Mouse (Mus musculus) intestine, postnatal 0 days (tissue): ENCODE data around the gene Wdtc1. TPM values are rescaled to one million over a fixed set of nuclear protein-coding genes. Genes with fewer than 3 reads are reported as not detected.

Source experiments
- ATAC-seq: fragments of 200-750 bp; cut with Nextera tagmentation; 2 replicates; pipeline ENCODE4 v1.8.0; 2017; ENCODE audit warnings: mild to moderate bottlenecking, moderate TSS enrichment, moderate library complexity
- H3K27ac ChIP-seq: fragments of 300-500 bp; sonication (generic); 2 replicates; pipeline ENCODE4 v1.5.1; 2014; ENCODE audit warnings: mild to moderate bottlenecking, low read depth, low read length, moderate library complexity
- H3K27me3 ChIP-seq: fragments of 300-500 bp; sonication (generic); replicated peaks from 2 replicates; pipeline ENCODE4 v1.6.1; 2014; ENCODE audit warnings: low read length, mixed read lengths; ENCODE audit not compliant: control insufficient read depth, insufficient read depth
- H3K36me3 ChIP-seq: fragments of 300-500 bp; sonication (generic); 2 replicates; pipeline ENCODE4 v1.6.1; 2014; ENCODE audit warnings: mild to moderate bottlenecking, moderate library complexity; ENCODE audit not compliant: control insufficient read depth, insufficient read depth
- H3K4me1 ChIP-seq: fragments of 300-500 bp; sonication (generic); replicated peaks from 2 replicates; pipeline ENCODE4 v1.6.1; 2014; ENCODE audit warnings: antibody characterized with exemption, low read length, mixed read lengths; ENCODE audit not compliant: control insufficient read depth, insufficient read depth
- H3K4me2 ChIP-seq: fragments of 300-500 bp; sonication (generic); replicated peaks from 2 replicates; pipeline ENCODE4 v1.6.1; 2014; ENCODE audit warnings: low read depth, mild to moderate bottlenecking, moderate library complexity
- H3K4me3 ChIP-seq: fragments of 300-500 bp; sonication (generic); 2 replicates; pipeline ENCODE4 v1.5.1; 2014; ENCODE audit warnings: low read depth, low read length
- H3K9ac ChIP-seq: fragments of 300-500 bp; sonication (generic); 2 replicates; pipeline ENCODE4 v1.6.1; 2014; ENCODE audit warnings: mild to moderate bottlenecking, low read depth, low read length
- H3K9me3 ChIP-seq: fragments of 300-500 bp; sonication (generic); 2 replicates; pipeline ENCODE4 v1.6.1; 2016; ENCODE audit warnings: mixed run types; ENCODE audit not compliant: control insufficient read depth
- CTCF ChIP-seq: sonication (generic); IDR thresholded peaks from 2 replicates; pipeline ENCODE4 v1.5.1; 2016; ENCODE audit warnings: low read depth, mild to moderate bottlenecking, control low read depth, antibody characterized with exemption, moderate library complexity
- WGBS: fragments of 180-500 bp; shearing (Covaris S2); extraction: QIAGEN DNeasy Blood & Tissue Kit; methylation state at CpG from one replicate; pipeline ENCODE4 v1.1.7; 2014; 5-methylcytosine and 5-hydroxymethylcytosine counted together
- polyA plus RNA-seq: library from polyadenylated mRNA; unstranded; fragments of >200 nt; fragmentation: Nextera tagmentation; extraction: Ambion mirVana; gene quantifications from 2 replicates; pipeline ENCODE4 v1.2.1, GENCODE M21; 2015

Wdtc1 gene
- polyA plus RNA-seq, 1 experiment from 2014 or later, result 7.2 TPM

- no peaks in the 10 kb centered on the region for H3K27me3 ChIP-seq
- H3K9ac ChIP-seq, result peak overlapping the region; percentile 71
- ATAC-seq, result no peak
- H3K9me3 ChIP-seq, result no peaks in the 10 kb centered on the region
- peak overlapping the region; percentile 97 for H3K4me2 ChIP-seq
- H3K27ac ChIP-seq, result no peak overlapping the region
- peak overlapping the region; percentile 84 for H3K4me3 ChIP-seq
- H3K36me3 ChIP-seq, result no peaks in the 10 kb centered on the region
- 10% methylated on average over 14 of the region's 14 CpGs for WGBS
- H3K4me1 ChIP-seq, result no peaks in the 10 kb centered on the region
- TF ChIP-seq CTCF, result no peak
Measured at GRCm38 (mm10) chr4:133337833-133338520, 15.3 kb downstream of the Wdtc1 start.

- no peak for ATAC-seq
- Histone ChIP-seq H3K27ac (no peak overlapping the region), H3K9ac (no peak overlapping the region), H3K4me3 (no peak overlapping the region), H3K36me3 (no peaks in the 10 kb centered on the region), H3K4me2 (no peak overlapping the region), H3K9me3 (no peaks in the 10 kb centered on the region), H3K27me3 (no peaks in the 10 kb centered on the region), H3K4me1 (no peaks in the 10 kb centered on the region)
- WGBS, result 57% methylated on average over 6 of the region's 6 CpGs
- no peak for TF ChIP-seq CTCF
Measured at GRCm38 (mm10) chr4:133333306-133333705, 20.0 kb downstream of the Wdtc1 start.

GRCm38 (mm10) chr4:133330296-133330695 is 23.0 kb downstream of the Wdtc1 start:
- no peaks in the 10 kb centered on the region for H3K36me3 ChIP-seq
- H3K9ac ChIP-seq, result no peak overlapping the region
- no peak overlapping the region for H3K4me3 ChIP-seq
- no peak for TF ChIP-seq CTCF
- 68% methylated on average over 4 of the region's 4 CpGs for WGBS
- no peak overlapping the region for H3K27ac ChIP-seq
- H3K9me3 ChIP-seq, result no peaks in the 10 kb centered on the region
- no peaks in the 10 kb centered on the region for H3K27me3 ChIP-seq
- no peak; the same call in 1 of the 2 replicates for ATAC-seq
- H3K4me2 ChIP-seq, result no peak overlapping the region
- H3K4me1 ChIP-seq, result no peaks in the 10 kb centered on the region

GRCm38 (mm10) chr4:133328129-133328528 is 25.2 kb downstream of the Wdtc1 start:
- no peaks in the 10 kb centered on the region for H3K9me3 ChIP-seq
- WGBS, result 55% methylated on average over 7 of the region's 7 CpGs
- no peak overlapping the region for H3K4me2 ChIP-seq
- H3K27ac ChIP-seq, result no peak overlapping the region
- no peaks in the 10 kb centered on the region for H3K27me3 ChIP-seq
- no peak overlapping the region for H3K9ac ChIP-seq
- H3K4me1 ChIP-seq, result no peaks in the 10 kb centered on the region
- TF ChIP-seq CTCF, result no peak
- no peak for ATAC-seq
- no peak overlapping the region for H3K4me3 ChIP-seq
- 0 out of 2 replicates have a peak, but pooled peaks cover 5% of the 10 kb centered on the region for H3K36me3 ChIP-seq

GRCm38 (mm10) chr4:133319667-133320066 is 33.6 kb downstream of the Wdtc1 start:
- H3K4me2 ChIP-seq, result no peak overlapping the region
- no peaks in the 10 kb centered on the region for H3K9me3 ChIP-seq
- no peak overlapping the region for H3K4me3 ChIP-seq
- WGBS, result 93% methylated on average over 3 of the region's 3 CpGs
- H3K36me3 ChIP-seq, result peaks cover 18% of the 10 kb centered on the region
- no peaks in the 10 kb centered on the region; the same call in 1 of the 2 replicates for H3K4me1 ChIP-seq
- ATAC-seq, result no peak
- H3K27ac ChIP-seq, result no peak overlapping the region
- no peak for TF ChIP-seq CTCF
- no peak overlapping the region for H3K9ac ChIP-seq
- H3K27me3 ChIP-seq, result no peaks in the 10 kb centered on the region

- H3K9me3 ChIP-seq, result no peaks in the 10 kb centered on the region
- H3K4me2 ChIP-seq, result no peak overlapping the region
- H3K27me3 ChIP-seq, result no peaks in the 10 kb centered on the region
- no peak for ATAC-seq
- H3K27ac ChIP-seq, result no peak overlapping the region
- no peak for TF ChIP-seq CTCF
- no peaks in the 10 kb centered on the region; the same call in 1 of the 2 replicates for H3K4me1 ChIP-seq
- H3K36me3 ChIP-seq, result peaks cover 6% of the 10 kb centered on the region
- H3K4me3 ChIP-seq, result no peak overlapping the region
- H3K9ac ChIP-seq, result no peak overlapping the region
- 84% methylated on average over 5 of the region's 5 CpGs for WGBS
Measured at GRCm38 (mm10) chr4:133315991-133316390, 37.3 kb downstream of the Wdtc1 start.

- peak; percentile 55 for ATAC-seq
- 50% methylated on average over 8 of the region's 8 CpGs for WGBS
- H3K9ac ChIP-seq, result no peak overlapping the region
Measured at GRCm38 (mm10) chr4:133314896-133315295, 38.4 kb downstream of the Wdtc1 start.

More at GRCm38 (mm10) chr4:133314896-133315295, 38.4 kb downstream of the Wdtc1 start:
- H3K27ac ChIP-seq, result no peak overlapping the region; the same call in 1 of the 2 replicates
- H3K4me1 ChIP-seq, result no peaks in the 10 kb centered on the region; the same call in 1 of the 2 replicates
- H3K4me3 ChIP-seq, result no peak overlapping the region
- H3K4me2 ChIP-seq, result no peak overlapping the region
- H3K9me3 ChIP-seq, result no peaks in the 10 kb centered on the region
- H3K36me3 ChIP-seq, result peaks cover 5% of the 10 kb centered on the region
- H3K27me3 ChIP-seq, result no peaks in the 10 kb centered on the region
- TF ChIP-seq CTCF, result no peak
